ENCODE assay signal across 19 mouse cellular contexts in the genomic region with DNA sequence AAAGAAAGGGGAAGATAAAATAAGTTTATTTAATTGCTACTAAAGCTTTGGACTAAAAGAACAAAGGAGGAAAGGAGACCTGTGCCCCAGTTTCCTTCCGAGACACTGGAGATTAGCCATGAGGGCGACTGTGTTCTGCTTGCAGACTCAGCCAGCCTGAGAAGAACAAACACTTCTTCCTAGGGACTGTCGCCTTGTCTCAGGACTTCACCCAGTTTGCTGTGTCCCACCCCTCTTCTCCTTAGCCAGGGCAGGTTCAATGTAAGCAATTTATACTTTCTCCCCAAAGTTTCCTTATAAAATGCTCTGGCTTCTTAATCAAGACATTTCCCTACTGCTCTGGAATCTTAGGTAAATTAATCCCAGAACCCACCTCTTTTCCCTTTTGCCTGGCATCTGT. TPM values are rescaled to one million over a fixed set of nuclear protein-coding genes. Genes with fewer than 3 reads are reported as not detected.
DNase-seq lines count a peak whose midpoint lies in the region; ATAC-seq and TF ChIP-seq lines count a peak whose summit lies in the region.
"Had no signal": no experiment of that assay in that cellular context is flagged by ENCODE, and none has a peak within 500 bp of the region (broad histone marks: within the 10 kb centered on the region; RNA-seq: fewer than 3 reads in every experiment).

No protein-coding gene starts in this region.

- H3K4me1 ChIP-seq in heart, adult 2 months (ENCODE audit: control insufficient read depth, insufficient read depth, low read length), result no peaks in the 10 kb centered on the region
- peaks cover 7% of the 10 kb centered on the region; the same call in 1 of the 2 replicates for H3K4me1 ChIP-seq in midbrain, embryonic 11.5 days (ENCODE audit: control insufficient read depth, insufficient read depth, low read length)
- peaks cover 30% of the 10 kb centered on the region for H3K4me1 ChIP-seq in midbrain, embryonic 10.5 days
- 0 out of 2 replicates have a peak, but pooled peaks cover 6% of the 10 kb centered on the region for H3K4me1 ChIP-seq in embryonic facial prominence, embryonic 14.5 days (ENCODE audit: control insufficient read depth, insufficient read depth, low read length)
- H3K4me1 ChIP-seq: hindbrain, embryonic 15.5 days had no signal

- WGBS in heart, adult 2 months, result 48% methylated on average over 3 of the region's 3 CpGs
- WGBS in midbrain, embryonic 11.5 days, result 25% methylated on average over 3 of the region's 3 CpGs
- WGBS in midbrain, embryonic 10.5 days, result 21% methylated on average over 3 of the region's 3 CpGs
- 39% methylated on average over 3 of the region's 3 CpGs for WGBS in embryonic facial prominence, embryonic 14.5 days

- no peak overlapping the region for H3K4me2 ChIP-seq in midbrain, embryonic 11.5 days
- H3K4me2 ChIP-seq in embryonic facial prominence, embryonic 14.5 days (ENCODE audit: low read depth, low read length), result no peak overlapping the region
- H3K4me2 ChIP-seq: embryonic facial prominence, embryonic 13.5 days; heart, embryonic 12.5 days; hindbrain, embryonic 15.5 days had no signal

- TF ChIP-seq POLR2A in heart, adult 2 months (IDR thresholded peaks at IDR 0.05; ENCODE audit: insufficient read depth, low read depth, low read length), result no peak

- no peak overlapping the region for H3K9ac ChIP-seq in heart, adult 2 months (ENCODE audit: low read depth, low read length)
- no peak overlapping the region for H3K9ac ChIP-seq in midbrain, embryonic 11.5 days (ENCODE audit: low read length)
- H3K9ac ChIP-seq in embryonic facial prominence, embryonic 14.5 days (ENCODE audit: low read depth, low read length), result no peak overlapping the region
- H3K9ac ChIP-seq: embryonic facial prominence, embryonic 13.5 days; heart, embryonic 12.5 days; hindbrain, embryonic 15.5 days had no signal

- H3K36me3 ChIP-seq in heart, adult 2 months (ENCODE audit: control insufficient read depth, insufficient read depth, low read length), result no peaks in the 10 kb centered on the region
- H3K36me3 ChIP-seq in midbrain, embryonic 11.5 days (ENCODE audit: control insufficient read depth, insufficient read depth, low read length), result no peaks in the 10 kb centered on the region
- no peaks in the 10 kb centered on the region for H3K36me3 ChIP-seq in midbrain, embryonic 10.5 days
- H3K36me3 ChIP-seq in embryonic facial prominence, embryonic 14.5 days (ENCODE audit: control insufficient read depth, insufficient read depth, low read length), result no peaks in the 10 kb centered on the region
- H3K36me3 ChIP-seq: embryonic facial prominence, embryonic 13.5 days; forebrain, embryonic 10.5 days; heart, embryonic 12.5 days; hindbrain, embryonic 10.5 days; hindbrain, embryonic 15.5 days had no signal

- no peaks in the 10 kb centered on the region for H3K79me2 ChIP-seq in heart, adult 2 months (replicated peaks; ENCODE audit: control insufficient read depth, insufficient read depth, low read length)

- no peaks in the 10 kb centered on the region for H3K9me3 ChIP-seq in midbrain, embryonic 11.5 days (ENCODE audit: control insufficient read depth, low read length)
- no peaks in the 10 kb centered on the region for H3K9me3 ChIP-seq in midbrain, embryonic 10.5 days (replicated peaks)
- H3K9me3 ChIP-seq in embryonic facial prominence, embryonic 14.5 days (ENCODE audit: control insufficient read depth, low read length), result no peaks in the 10 kb centered on the region
- H3K9me3 ChIP-seq: embryonic facial prominence, embryonic 13.5 days; forebrain, embryonic 10.5 days; heart, embryonic 12.5 days; hindbrain, embryonic 10.5 days; hindbrain, embryonic 15.5 days had no signal

- no peak overlapping the region for H3K27ac ChIP-seq in heart, adult 2 months
- H3K27ac ChIP-seq in midbrain, embryonic 11.5 days (ENCODE audit: low read depth, low read length), result no peak overlapping the region
- no peak overlapping the region for H3K27ac ChIP-seq in midbrain, embryonic 10.5 days (replicated peaks)
- peak overlapping the region; percentile 8; the same call in 1 of the 2 replicates for H3K27ac ChIP-seq in embryonic facial prominence, embryonic 14.5 days (replicated peaks; ENCODE audit: low read depth, low read length)
- H3K27ac ChIP-seq: embryonic facial prominence, embryonic 13.5 days; hindbrain, embryonic 10.5 days; hindbrain, embryonic 15.5 days had no signal

- H3K4me3 ChIP-seq in heart, adult 2 months, result no peak overlapping the region
- H3K4me3 ChIP-seq in midbrain, embryonic 11.5 days (ENCODE audit: low read depth, low read length), result no peak overlapping the region
- H3K4me3 ChIP-seq in midbrain, embryonic 10.5 days, result no peak overlapping the region
- H3K4me3 ChIP-seq in embryonic facial prominence, embryonic 14.5 days (ENCODE audit: low read depth, low read length), result no peak overlapping the region
- H3K4me3 ChIP-seq: embryonic facial prominence, embryonic 13.5 days; erythroblast, embryonic 14.5 days; forebrain, embryonic 10.5 days; heart, embryonic 12.5 days; hindbrain, embryonic 10.5 days; hindbrain, embryonic 15.5 days had no signal

- ATAC-seq in midbrain, embryonic 11.5 days (ENCODE audit: low FRiP score), result no peak
- no peak for ATAC-seq in embryonic facial prominence, embryonic 14.5 days (ENCODE audit: low read depth)
- ATAC-seq: forebrain, embryonic 14.5 days had no signal

- DNase-seq in heart, adult 11 months, result peak; percentile 22
- no peak for DNase-seq in heart, adult 2 months
- DNase-seq in midbrain, embryonic 11.5 days (ENCODE audit: low spot score, missing footprints), result peak; percentile 76
- no peak for DNase-seq in midbrain, embryonic 10.5 days (ENCODE audit: low spot score)
- DNase-seq in embryonic facial prominence, embryonic 14.5 days (ENCODE audit: low spot score), result no peak
- DNase-seq in kidney, postnatal 4 days, result no peak
- DNase-seq in retina, embryonic 14.5 days (ENCODE audit: low spot score), result no peak
- DNase-seq: adrenal gland, postnatal 14 days; cerebellum, adult 11-12 months; cerebellum, adult 9-10 months; cerebellum, postnatal 25 days had no signal

- TF ChIP-seq EP300 in heart, adult 2 months (IDR thresholded peaks at IDR 0.05; ENCODE audit: insufficient read depth, low read depth, low read length), result no peak

- no peak for TF ChIP-seq CTCF in heart, adult 2 months (IDR thresholded peaks at IDR 0.05)

- H3K27me3 ChIP-seq in heart, adult 2 months (ENCODE audit: control insufficient read depth, insufficient read depth, low read length), result no peaks in the 10 kb centered on the region
- no peaks in the 10 kb centered on the region for H3K27me3 ChIP-seq in midbrain, embryonic 11.5 days (ENCODE audit: control insufficient read depth, insufficient read depth, low read length)
- H3K27me3 ChIP-seq in midbrain, embryonic 10.5 days (ENCODE audit: low read depth, poor library complexity, severe bottlenecking), result peaks cover 3% of the 10 kb centered on the region; the same call in 1 of the 2 replicates
- H3K27me3 ChIP-seq in embryonic facial prominence, embryonic 14.5 days (replicated peaks; ENCODE audit: control insufficient read depth, insufficient read depth, low read length), result no peaks in the 10 kb centered on the region
- H3K27me3 ChIP-seq: CH12.LX; embryonic facial prominence, embryonic 13.5 days; heart, embryonic 12.5 days; hindbrain, embryonic 15.5 days had no signal

- intact Hi-C loops in heart, adult 2 months (cut with DNase I), result no loop called here

RNA-seq across cellular contexts. Expression of a gene that starts 22.4 kb away (rescaled TPM):
- total RNA-seq in heart, adult 2 months (2021), result 1 to 10 TPM; 1.2 to 1.9 TPM
- 2.3 and 2.5 TPM in 2 replicates for polyA plus RNA-seq in heart, adult 2 months (2012; rRNA removed)
- polyA plus RNA-seq in midbrain, embryonic 11.5 days (2014; fragmentation: Nextera tagmentation; extraction: Ambion mirVana), result 172 and 189 TPM in 2 replicates
- polyA plus RNA-seq in midbrain, embryonic 10.5 days (2016; fragmentation: Nextera tagmentation; extraction: Ambion mirVana), result 207 and 237 TPM in 2 replicates
- polyA plus RNA-seq in embryonic facial prominence, embryonic 14.5 days (2014; fragmentation: Nextera tagmentation; extraction: Ambion mirVana), result 81.5 and 99.4 TPM in 2 replicates

Comparison
In these comparisons a context has a peak if more than half of its experiments do, and no peak if none do; other contexts are left out.
1. DNase-seq: peak in heart, adult 11 months (single experiment) and midbrain, embryonic 11.5 days (single experiment); none in heart, adult 2 months (0 of 2), midbrain, embryonic 10.5 days (single experiment), embryonic facial prominence, embryonic 14.5 days (single experiment), kidney, postnatal 4 days (0 of 2) and retina, embryonic 14.5 days (single experiment).
2. RNA of a gene that starts 22.4 kb away (polyA plus RNA-seq): 207 to 237 TPM in midbrain, embryonic 10.5 days, 172 to 189 TPM in midbrain, embryonic 11.5 days and 81.5 to 99.4 TPM in embryonic facial prominence, embryonic 14.5 days; 2.3 to 2.5 TPM in heart, adult 2 months; every median in the first group is over 10 times any median in the second.